Comparison of ENCODE assay signal across 15 mouse cellular contexts in the genomic region with DNA sequence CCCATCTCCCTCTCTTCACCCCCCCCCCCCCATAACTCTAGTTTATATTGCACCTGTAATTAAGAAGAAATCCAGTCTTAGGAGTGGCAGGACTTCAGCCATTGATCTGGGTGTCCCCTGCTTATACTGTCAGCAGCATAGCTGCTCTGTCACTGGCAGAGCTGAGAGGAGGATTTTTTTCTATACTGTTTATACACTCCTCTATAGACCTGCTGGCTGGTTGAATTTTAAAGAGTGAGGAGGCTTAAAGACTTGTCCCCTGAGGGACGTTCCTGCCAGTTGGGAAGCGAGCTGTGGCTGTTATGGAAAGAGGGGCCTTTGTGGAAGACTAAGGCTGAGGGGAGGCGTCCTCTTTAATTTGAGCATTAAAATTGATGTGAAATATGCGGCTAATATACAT.
A peak's percentile ranks its signal among the peaks of the same experiment; 100 is the strongest.
DNase-seq lines count a peak whose midpoint lies in the region; ATAC-seq and TF ChIP-seq lines count a peak whose summit lies in the region.
"Had no signal": no experiment of that assay in that cellular context is flagged by ENCODE, and none has a peak within 500 bp of the region (broad histone marks: within the 10 kb centered on the region; RNA-seq: fewer than 3 reads in every experiment).

No protein-coding gene starts in this region.

- 29% methylated on average over 4 of the region's 4 CpGs for WGBS in forebrain, embryonic 10.5 days
- 24% methylated on average over 4 of the region's 4 CpGs for WGBS in forebrain, postnatal 0 days
- 26% methylated on average over 4 of the region's 4 CpGs for WGBS in embryonic facial prominence, embryonic 12.5 days
- WGBS in forebrain, embryonic 16.5 days = 20% methylated on average over 4 of the region's 4 CpGs
- 10% methylated on average over 4 of the region's 4 CpGs for WGBS in midbrain, embryonic 14.5 days

- no peak for TF ChIP-seq CTCF in forebrain, postnatal 0 days (IDR thresholded peaks at IDR 0.05; ENCODE audit: low read depth)

- H3K4me1 ChIP-seq in forebrain, embryonic 10.5 days = peaks cover 39% of the 10 kb centered on the region
- H3K4me1 ChIP-seq in forebrain, postnatal 0 days (ENCODE audit: insufficient read depth) = no peaks in the 10 kb centered on the region
- no peaks in the 10 kb centered on the region for H3K4me1 ChIP-seq in embryonic facial prominence, embryonic 12.5 days
- 0 out of 2 replicates have a peak, but pooled peaks cover 3% of the 10 kb centered on the region for H3K4me1 ChIP-seq in forebrain, embryonic 16.5 days (replicated peaks; ENCODE audit: control insufficient read depth, insufficient read depth, low read length)
- peaks cover 12% of the 10 kb centered on the region for H3K4me1 ChIP-seq in midbrain, embryonic 14.5 days (ENCODE audit: control insufficient read depth, insufficient read depth, low read length)

- H3K36me3 ChIP-seq in forebrain, embryonic 10.5 days (replicated peaks) = no peaks in the 10 kb centered on the region
- H3K36me3 ChIP-seq in forebrain, postnatal 0 days (ENCODE audit: insufficient read depth) = no peaks in the 10 kb centered on the region
- no peaks in the 10 kb centered on the region for H3K36me3 ChIP-seq in embryonic facial prominence, embryonic 12.5 days
- H3K36me3 ChIP-seq in forebrain, embryonic 16.5 days (ENCODE audit: control insufficient read depth, insufficient read depth) = no peaks in the 10 kb centered on the region
- H3K36me3 ChIP-seq in midbrain, embryonic 14.5 days (ENCODE audit: control insufficient read depth, insufficient read depth, low read length) = no peaks in the 10 kb centered on the region
- H3K36me3 ChIP-seq: heart, embryonic 15.5 days had no signal

- peak overlapping the region; percentile 44; the same call in 1 of the 2 replicates for H3K27ac ChIP-seq in forebrain, embryonic 10.5 days
- no peak overlapping the region for H3K27ac ChIP-seq in forebrain, postnatal 0 days (ENCODE audit: low read depth, low read length)
- H3K27ac ChIP-seq in embryonic facial prominence, embryonic 12.5 days = no peak overlapping the region
- H3K27ac ChIP-seq in forebrain, embryonic 16.5 days (ENCODE audit: low read length) = no peak overlapping the region
- H3K27ac ChIP-seq in midbrain, embryonic 14.5 days (replicated peaks; ENCODE audit: low read depth, low read length) = peak overlapping the region; percentile 38
- H3K27ac ChIP-seq: heart, embryonic 15.5 days; liver, embryonic 14.5 days had no signal

- no peak overlapping the region for H3K9ac ChIP-seq in forebrain, postnatal 0 days
- no peak overlapping the region for H3K9ac ChIP-seq in embryonic facial prominence, embryonic 12.5 days
- no peak overlapping the region for H3K9ac ChIP-seq in forebrain, embryonic 16.5 days (replicated peaks; ENCODE audit: low read depth, low read length)
- H3K9ac ChIP-seq in midbrain, embryonic 14.5 days (replicated peaks; ENCODE audit: low read length) = no peak overlapping the region
- H3K9ac ChIP-seq: heart, embryonic 15.5 days; liver, embryonic 14.5 days had no signal

- ATAC-seq in forebrain, postnatal 0 days = no peak
- ATAC-seq in embryonic facial prominence, embryonic 12.5 days (ENCODE audit: insufficient number of reproducible peaks, insufficient read depth, low FRiP score, low TSS enrichment) = peak; percentile 47; the same call in 1 of the 2 replicates
- ATAC-seq in forebrain, embryonic 16.5 days = peak; percentile 57; the same call in 1 of the 2 replicates
- ATAC-seq in midbrain, embryonic 14.5 days (ENCODE audit: low FRiP score, low TSS enrichment) = peak; percentile 88

- H3K9me3 ChIP-seq in forebrain, embryonic 10.5 days = no peaks in the 10 kb centered on the region
- no peaks in the 10 kb centered on the region for H3K9me3 ChIP-seq in forebrain, postnatal 0 days (ENCODE audit: low read length)
- no peaks in the 10 kb centered on the region for H3K9me3 ChIP-seq in embryonic facial prominence, embryonic 12.5 days
- H3K9me3 ChIP-seq in forebrain, embryonic 16.5 days (ENCODE audit: control insufficient read depth, low read length) = no peaks in the 10 kb centered on the region
- no peaks in the 10 kb centered on the region for H3K9me3 ChIP-seq in midbrain, embryonic 14.5 days (ENCODE audit: control insufficient read depth, low read length)
- H3K9me3 ChIP-seq: heart, embryonic 15.5 days had no signal

- no peak overlapping the region for H3K4me3 ChIP-seq in forebrain, embryonic 10.5 days
- H3K4me3 ChIP-seq in forebrain, postnatal 0 days (ENCODE audit: low read depth, low read length) = no peak overlapping the region
- no peak overlapping the region for H3K4me3 ChIP-seq in embryonic facial prominence, embryonic 12.5 days
- no peak overlapping the region for H3K4me3 ChIP-seq in forebrain, embryonic 16.5 days (replicated peaks; ENCODE audit: low read length)
- no peak overlapping the region for H3K4me3 ChIP-seq in midbrain, embryonic 14.5 days (replicated peaks; ENCODE audit: low read depth, low read length)
- H3K4me3 ChIP-seq: heart, embryonic 15.5 days had no signal

- no peak for DNase-seq in forebrain, embryonic 10.5 days (ENCODE audit: extremely low spot score, low spot score)
- DNase-seq in forebrain, postnatal 0 days = no peak
- peak; percentile 80 for DNase-seq in midbrain, embryonic 14.5 days
- no peak for DNase-seq in T-cell, adult 2 months (ENCODE audit: low spot score)
- no peak for DNase-seq in left cerebral cortex, adult 9 months (ENCODE audit: low spot score in 2 of 2)
- DNase-seq in urinary bladder, postnatal 36 days (ENCODE audit: low spot score in 2 of 2) = no peak
- DNase-seq: cerebellum, postnatal 36 days; kidney, adult 8-10 months; kidney, postnatal 4 days; lung, postnatal 10 days; thymus, postnatal 36 days had no signal

- no peak overlapping the region for H3K4me2 ChIP-seq in forebrain, postnatal 0 days (ENCODE audit: low read depth)
- no peak overlapping the region for H3K4me2 ChIP-seq in embryonic facial prominence, embryonic 12.5 days (replicated peaks)
- no peak overlapping the region for H3K4me2 ChIP-seq in forebrain, embryonic 16.5 days (ENCODE audit: low read length)
- no peak overlapping the region for H3K4me2 ChIP-seq in midbrain, embryonic 14.5 days (ENCODE audit: low read length)
- H3K4me2 ChIP-seq: heart, embryonic 15.5 days had no signal

- H3K27me3 ChIP-seq in forebrain, embryonic 10.5 days (ENCODE audit: poor library complexity, severe bottlenecking) = no peaks in the 10 kb centered on the region
- no peaks in the 10 kb centered on the region for H3K27me3 ChIP-seq in forebrain, postnatal 0 days (ENCODE audit: insufficient read depth, low read length)
- no peaks in the 10 kb centered on the region for H3K27me3 ChIP-seq in embryonic facial prominence, embryonic 12.5 days
- no peaks in the 10 kb centered on the region for H3K27me3 ChIP-seq in forebrain, embryonic 16.5 days (replicated peaks; ENCODE audit: control insufficient read depth, insufficient read depth, low read length)
- H3K27me3 ChIP-seq in midbrain, embryonic 14.5 days (ENCODE audit: control insufficient read depth, insufficient read depth, low read length) = no peaks in the 10 kb centered on the region
- H3K27me3 ChIP-seq: heart, embryonic 15.5 days had no signal

Comparison
In these comparisons a context has a peak if more than half of its experiments do, and no peak if none do; other contexts are left out.
1. H3K27ac ChIP-seq: peak in forebrain, embryonic 10.5 days (single experiment) and midbrain, embryonic 14.5 days (single experiment); none in forebrain, postnatal 0 days (single experiment), embryonic facial prominence, embryonic 12.5 days (single experiment) and forebrain, embryonic 16.5 days (single experiment).